Mouse (Mus musculus): ENCODE measurements around the gene Sdsl. TPM values are rescaled to one million over a fixed set of nuclear protein-coding genes. Genes with fewer than 3 reads are reported as not detected.

Gene Sdsl
- polyA plus RNA-seq, 1 experiment from 2014 or later = 10.5 TPM

GRCm38 (mm10) chr5:120487844-120488243, 15.2 kb upstream of the Sdsl start:
- no peaks in the 10 kb centered on the region for H3K4me1 ChIP-seq (ENCODE audit: control insufficient read depth, insufficient read depth, low read length)
- no peak overlapping the region for H3K27ac ChIP-seq (ENCODE audit: low read depth, low read length)
- ATAC-seq (ENCODE audit: low FRiP score, low TSS enrichment) = no peak
- H3K36me3 ChIP-seq (ENCODE audit: control insufficient read depth, insufficient read depth, low read length) = peaks cover 40% of the 10 kb centered on the region
- no peak overlapping the region for H3K4me3 ChIP-seq (ENCODE audit: low read length)
- H3K9ac ChIP-seq (ENCODE audit: low read depth, low read length) = no peak overlapping the region
- WGBS = 89% methylated on average over 8 of the region's 8 CpGs
- H3K9me3 ChIP-seq (ENCODE audit: control insufficient read depth, low read length) = no peaks in the 10 kb centered on the region
- H3K27me3 ChIP-seq (ENCODE audit: control insufficient read depth, insufficient read depth, low read length) = no peaks in the 10 kb centered on the region
- no peak overlapping the region for H3K4me2 ChIP-seq (replicated peaks; ENCODE audit: low read depth, low read length)

- H3K27me3 ChIP-seq (ENCODE audit: control insufficient read depth, insufficient read depth, low read length) = no peaks in the 10 kb centered on the region
- 87% methylated on average over 19 of the region's 19 CpGs for WGBS
- no peak overlapping the region for H3K27ac ChIP-seq (ENCODE audit: low read depth, low read length)
- H3K9me3 ChIP-seq (ENCODE audit: control insufficient read depth, low read length) = no peaks in the 10 kb centered on the region
- ATAC-seq (ENCODE audit: low FRiP score, low TSS enrichment) = no peak
- H3K9ac ChIP-seq (ENCODE audit: low read depth, low read length) = no peak overlapping the region
- no peak overlapping the region for H3K4me2 ChIP-seq (replicated peaks; ENCODE audit: low read depth, low read length)
- no peak overlapping the region for H3K4me3 ChIP-seq (ENCODE audit: low read length)
- no peaks in the 10 kb centered on the region for H3K4me1 ChIP-seq (ENCODE audit: control insufficient read depth, insufficient read depth, low read length)
- H3K36me3 ChIP-seq (ENCODE audit: control insufficient read depth, insufficient read depth, low read length) = peaks cover 30% of the 10 kb centered on the region
Measured at GRCm38 (mm10) chr5:120483399-120483798, 10.8 kb upstream of the Sdsl start.

GRCm38 (mm10) chr5:120481205-120481604, 8.6 kb upstream of the Sdsl start:
- Histone ChIP-seq H3K4me3 (ENCODE audit: low read length) (no peak overlapping the region), H3K27me3 (ENCODE audit: control insufficient read depth, insufficient read depth, low read length) (no peaks in the 10 kb centered on the region), H3K36me3 (ENCODE audit: control insufficient read depth, insufficient read depth, low read length) (peaks cover 13% of the 10 kb centered on the region), H3K4me2 (replicated peaks; ENCODE audit: low read depth, low read length) (no peak overlapping the region), H3K4me1 (ENCODE audit: control insufficient read depth, insufficient read depth, low read length) (no peaks in the 10 kb centered on the region; the same call in 1 of the 2 replicates), H3K27ac (ENCODE audit: low read depth, low read length) (no peak overlapping the region), H3K9ac (ENCODE audit: low read depth, low read length) (no peak overlapping the region), H3K9me3 (ENCODE audit: control insufficient read depth, low read length) (no peaks in the 10 kb centered on the region)
- no peak for ATAC-seq (ENCODE audit: low FRiP score, low TSS enrichment)
- 66% methylated on average over 9 of the region's 9 CpGs for WGBS

GRCm38 (mm10) chr5:120479538-120479937, 6.9 kb upstream of the Sdsl start:
- 63% methylated on average over 4 of the region's 4 CpGs for whole genome bisulfite sequencing
- ATAC-seq (ENCODE audit: low FRiP score, low TSS enrichment) = no peak
- Histone ChIP-seq H3K9ac (ENCODE audit: low read depth, low read length) (no peak overlapping the region), H3K27me3 (ENCODE audit: control insufficient read depth, insufficient read depth, low read length) (no peaks in the 10 kb centered on the region), H3K4me2 (replicated peaks; ENCODE audit: low read depth, low read length) (no peak overlapping the region), H3K9me3 (ENCODE audit: control insufficient read depth, low read length) (no peaks in the 10 kb centered on the region), H3K36me3 (ENCODE audit: control insufficient read depth, insufficient read depth, low read length) (peaks cover 5% of the 10 kb centered on the region; the same call in 1 of the 2 replicates), H3K4me1 (ENCODE audit: control insufficient read depth, insufficient read depth, low read length) (no peaks in the 10 kb centered on the region; the same call in 1 of the 2 replicates), H3K27ac (ENCODE audit: low read depth, low read length) (no peak overlapping the region), H3K4me3 (ENCODE audit: low read length) (no peak overlapping the region)

GRCm38 (mm10) chr5:120477993-120478392, 5.4 kb upstream of the Sdsl start:
- H3K4me2 ChIP-seq (replicated peaks; ENCODE audit: low read depth, low read length) = no peak overlapping the region
- H3K4me3 ChIP-seq (ENCODE audit: low read length) = no peak overlapping the region
- 92% methylated on average over 5 of the region's 5 CpGs for WGBS
- no peak overlapping the region for H3K9ac ChIP-seq (ENCODE audit: low read depth, low read length)
- no peaks in the 10 kb centered on the region for H3K9me3 ChIP-seq (ENCODE audit: control insufficient read depth, low read length)
- no peaks in the 10 kb centered on the region for H3K36me3 ChIP-seq (ENCODE audit: control insufficient read depth, insufficient read depth, low read length)
- H3K4me1 ChIP-seq (ENCODE audit: control insufficient read depth, insufficient read depth, low read length) = no peaks in the 10 kb centered on the region; the same call in 1 of the 2 replicates
- H3K27me3 ChIP-seq (ENCODE audit: control insufficient read depth, insufficient read depth, low read length) = no peaks in the 10 kb centered on the region
- ATAC-seq (ENCODE audit: low FRiP score, low TSS enrichment) = no peak
- no peak overlapping the region for H3K27ac ChIP-seq (ENCODE audit: low read depth, low read length)

- Histone ChIP-seq H3K9me3 (ENCODE audit: control insufficient read depth, low read length) (no peaks in the 10 kb centered on the region), H3K36me3 (ENCODE audit: control insufficient read depth, insufficient read depth, low read length) (no peaks in the 10 kb centered on the region), H3K4me2 (replicated peaks; ENCODE audit: low read depth, low read length) (no peak within 1 kb of the TSS), H3K27ac (ENCODE audit: low read depth, low read length) (no peak within 1 kb of the TSS), H3K9ac (ENCODE audit: low read depth, low read length) (no peak within 1 kb of the TSS), H3K4me1 (ENCODE audit: control insufficient read depth, insufficient read depth, low read length) (no peaks in the 10 kb centered on the region; the same call in 1 of the 2 replicates), H3K27me3 (ENCODE audit: control insufficient read depth, insufficient read depth, low read length) (no peaks in the 10 kb centered on the region), H3K4me3 (ENCODE audit: low read length) (no peak within 1 kb of the TSS)
- no peak for ATAC-seq (ENCODE audit: low FRiP score, low TSS enrichment)
- WGBS = 13% methylated on average over 13 of the region's 13 CpGs
Measured at GRCm38 (mm10) chr5:120476296-120476695, 3.7 kb upstream of the Sdsl start, which contains the start of gene Sds. TSS of gene Sds (plus strand) at chr5:120476526.

- Histone ChIP-seq H3K36me3 (ENCODE audit: control insufficient read depth, insufficient read depth, low read length) (no peaks in the 10 kb centered on the region), H3K27ac (ENCODE audit: low read depth, low read length) (no peak overlapping the region), H3K4me1 (ENCODE audit: control insufficient read depth, insufficient read depth, low read length) (no peaks in the 10 kb centered on the region; the same call in 1 of the 2 replicates), H3K9ac (ENCODE audit: low read depth, low read length) (no peak overlapping the region), H3K27me3 (ENCODE audit: control insufficient read depth, insufficient read depth, low read length) (no peaks in the 10 kb centered on the region), H3K9me3 (ENCODE audit: control insufficient read depth, low read length) (no peaks in the 10 kb centered on the region), H3K4me2 (replicated peaks; ENCODE audit: low read depth, low read length) (no peak overlapping the region), H3K4me3 (ENCODE audit: low read length) (no peak overlapping the region)
- no peak for ATAC-seq (ENCODE audit: low FRiP score, low TSS enrichment)
- WGBS = 59% methylated on average over 8 of the region's 8 CpGs
Measured at GRCm38 (mm10) chr5:120475861-120476260, 3.3 kb upstream of the Sdsl start.

- no peaks in the 10 kb centered on the region; the same call in 1 of the 2 replicates for H3K4me1 ChIP-seq (ENCODE audit: control insufficient read depth, insufficient read depth, low read length)
- H3K4me3 ChIP-seq (ENCODE audit: low read length) = no peak overlapping the region
- 88% methylated on average over 2 of the region's 2 CpGs for WGBS
- H3K36me3 ChIP-seq (ENCODE audit: control insufficient read depth, insufficient read depth, low read length) = no peaks in the 10 kb centered on the region
- no peak overlapping the region for H3K9ac ChIP-seq (ENCODE audit: low read depth, low read length)
- no peak overlapping the region for H3K27ac ChIP-seq (ENCODE audit: low read depth, low read length)
- no peak for ATAC-seq (ENCODE audit: low FRiP score, low TSS enrichment)
- H3K9me3 ChIP-seq (ENCODE audit: control insufficient read depth, low read length) = no peaks in the 10 kb centered on the region
- no peaks in the 10 kb centered on the region for H3K27me3 ChIP-seq (ENCODE audit: control insufficient read depth, insufficient read depth, low read length)
- H3K4me2 ChIP-seq (replicated peaks; ENCODE audit: low read depth, low read length) = no peak overlapping the region
Measured at GRCm38 (mm10) chr5:120473361-120473760, 751 bp upstream of the Sdsl start.

- Histone ChIP-seq H3K9ac (ENCODE audit: low read depth, low read length) (no peak overlapping the region), H3K27ac (ENCODE audit: low read depth, low read length) (no peak overlapping the region), H3K36me3 (ENCODE audit: control insufficient read depth, insufficient read depth, low read length) (no peaks in the 10 kb centered on the region), H3K27me3 (ENCODE audit: control insufficient read depth, insufficient read depth, low read length) (no peaks in the 10 kb centered on the region), H3K9me3 (ENCODE audit: control insufficient read depth, low read length) (no peaks in the 10 kb centered on the region), H3K4me3 (ENCODE audit: low read length) (no peak overlapping the region), H3K4me1 (ENCODE audit: control insufficient read depth, insufficient read depth, low read length) (no peaks in the 10 kb centered on the region; the same call in 1 of the 2 replicates), H3K4me2 (replicated peaks; ENCODE audit: low read depth, low read length) (no peak overlapping the region)
- ATAC-seq (ENCODE audit: low FRiP score, low TSS enrichment) = no peak
- 31% methylated on average over 4 of the region's 4 CpGs for WGBS
Measured at GRCm38 (mm10) chr5:120471538-120471937, 1.1 kb downstream of the Sdsl start.

Data from kidney, embryonic 14.5 days (tissue).